Mouse (Mus musculus): ENCODE results near the gene Hs3st6.
"Not testable (repeated sequence)": the region's sequence is repeated elsewhere in the genome, so short reads cannot be mapped to it uniquely, and the experiment has no call there.

Hs3st6 gene

GRCm38 (mm10) chr17:24752415-24753394 lies at the start of gene Hs3st6:
Gene Hs3st6 (plus strand): TSS chr17:24752988.
- peak; percentile 19 for DNase-seq

- DNase-seq = no peak
These were observed 47.0 kb upstream of the Hs3st6 start for GRCm38 (mm10) chr17:24705821-24706220.

GRCm38 (mm10) chr17:24706982-24707800 lies 45.6 kb upstream of the Hs3st6 start, which contains the start of gene Tbl3:
Gene Tbl3 (minus strand): TSS chr17:24707660.
- peak; percentile 95 for DNase-seq

- DNase-seq = no peak
These were observed 44.9 kb upstream of the Hs3st6 start for GRCm38 (mm10) chr17:24707801-24708425.

- no peak for DNase-seq
These were observed 44.1 kb upstream of the Hs3st6 start for GRCm38 (mm10) chr17:24708646-24709045.

- DNase-seq = no peak
These were observed 37.2 kb upstream of the Hs3st6 start for GRCm38 (mm10) chr17:24715556-24715955.

- DNase-seq = no peak
These were observed 36.6 kb upstream of the Hs3st6 start for GRCm38 (mm10) chr17:24716166-24716682.

GRCm38 (mm10) chr17:24717943-24718342 lies 34.8 kb upstream of the Hs3st6 start, which contains the start of the genes Rnf151 and Rps2:
Gene Rnf151 (minus strand): TSS chr17:24718063.
Gene Rps2 (plus strand): TSS chr17:24718116.
- DNase-seq = no peak

- DNase-seq = not testable (repeated sequence)
These were observed 33.9 kb upstream of the Hs3st6 start for GRCm38 (mm10) chr17:24718938-24719337.

GRCm38 (mm10) chr17:24719494-24720222 lies 33.1 kb upstream of the Hs3st6 start:
- peak; percentile 98 for DNase-seq

- not testable (repeated sequence) for DNase-seq
These were observed 32.2 kb upstream of the Hs3st6 start for GRCm38 (mm10) chr17:24720616-24721015.

- not testable (repeated sequence) for DNase-seq
These were observed 31.3 kb upstream of the Hs3st6 start for GRCm38 (mm10) chr17:24721383-24721955.

GRCm38 (mm10) chr17:24722220-24722924 lies 30.4 kb upstream of the Hs3st6 start:
- no peak for DNase-seq

- DNase-seq = no peak
These were observed 29.5 kb upstream of the Hs3st6 start for GRCm38 (mm10) chr17:24723122-24723880.

GRCm38 (mm10) chr17:24723881-24724180 lies 29.0 kb upstream of the Hs3st6 start:
- DNase-seq = no peak

GRCm38 (mm10) chr17:24724184-24724583 lies 28.6 kb upstream of the Hs3st6 start, which contains the start of gene Ndufb10:
Gene Ndufb10 (minus strand): TSS chr17:24724478.
- peak; percentile 99 for DNase-seq

GRCm38 (mm10) chr17:24725637-24726390 lies 27.0 kb upstream of the Hs3st6 start:
- no peak for DNase-seq

- no peak for DNase-seq
These were observed 25.2 kb upstream of the Hs3st6 start, which contains the start of gene Rpl3l for GRCm38 (mm10) chr17:24727618-24728017. Gene Rpl3l (plus strand): TSS chr17:24727820.

GRCm38 (mm10) chr17:24728184-24728583 lies 24.6 kb upstream of the Hs3st6 start:
- no peak for DNase-seq
